Mouse (Mus musculus): ENCODE results near the gene Tmprss7. TPM values are rescaled to one million over a fixed set of nuclear protein-coding genes. Genes with fewer than 3 reads are reported as not detected.
A peak's percentile ranks its signal among the peaks of the same experiment; 100 is the strongest.

The Tmprss7 gene
- total RNA-seq (2022): 1 to 10 TPM; 1.3 to 3.3 (median 1.8) TPM

DNA sequence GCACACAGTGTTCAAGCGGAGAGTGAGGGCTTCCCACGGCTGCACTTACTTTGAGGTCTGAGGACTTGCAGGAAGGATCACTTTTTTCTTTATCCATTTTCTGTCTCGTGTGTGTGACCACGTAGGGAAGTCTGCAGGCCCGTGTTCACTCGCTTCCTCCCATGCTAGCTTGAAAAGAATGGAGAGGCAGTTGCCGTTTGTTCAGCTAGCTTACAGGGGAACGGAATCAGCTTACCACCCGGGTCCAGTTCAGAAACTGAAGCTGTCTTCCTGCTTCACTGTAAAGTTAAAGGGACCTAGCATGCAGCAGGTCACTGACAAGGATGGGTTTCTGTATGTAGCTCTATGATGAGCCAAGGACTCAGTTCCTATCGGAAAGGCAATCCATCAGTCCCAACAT is at the start of gene Tmprss7:
Gene Tmprss7, minus strand, starts transcription at position 101 of the 400 bp plus-strand sequence.
- no peak for DNase-seq (ENCODE audit: low spot score in 2 of 2)

DNA sequence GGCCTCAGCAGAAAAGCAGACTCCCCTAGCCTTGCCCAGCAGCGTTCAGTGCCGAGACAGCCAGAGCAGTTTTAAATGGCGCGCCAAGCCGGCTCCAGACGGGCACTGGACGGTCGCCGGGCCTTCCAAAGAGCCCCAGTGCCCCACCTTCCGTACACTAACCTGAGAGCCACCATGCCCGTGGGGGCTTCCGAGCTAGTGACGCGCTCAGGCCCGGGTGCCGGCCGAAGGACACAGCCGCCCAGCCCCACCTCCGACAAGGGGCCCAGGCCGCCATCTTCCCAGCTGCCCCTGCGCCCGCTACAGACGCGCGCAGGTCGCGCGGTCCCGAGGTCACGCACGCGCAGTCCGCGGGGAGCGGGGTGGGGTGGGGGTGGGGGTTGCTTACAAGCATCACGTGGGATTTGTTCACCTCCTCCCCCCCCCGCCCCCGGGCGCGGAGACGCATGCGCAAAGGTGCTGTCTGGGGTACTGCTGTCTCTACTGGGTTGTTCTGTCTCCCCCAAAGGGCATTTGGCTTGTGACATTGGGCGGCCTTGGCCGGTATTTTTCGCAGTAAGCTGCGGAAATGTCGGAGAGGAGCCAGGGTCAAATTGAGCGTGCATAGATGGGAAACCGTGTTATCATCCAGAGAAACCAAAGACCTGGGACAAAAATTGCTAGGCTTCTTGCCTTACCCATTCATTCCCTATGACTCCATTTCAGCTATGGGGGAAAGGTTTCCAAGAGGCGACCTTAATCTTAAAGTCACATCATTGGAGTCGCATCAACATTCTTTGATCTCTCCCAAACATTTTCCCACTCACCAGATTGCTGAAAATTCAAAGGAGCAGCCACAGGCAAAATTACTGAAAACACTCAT is 49.4 kb upstream of the Tmprss7 start, which contains the start of gene Abhd10:
Gene Abhd10, minus strand, starts transcription at position 341 of the 862 bp plus-strand sequence.
- peak; percentile 94 to 96 for DNase-seq (ENCODE audit: low spot score in 2 of 2)

GRCm38 (mm10) chr16:45737880-45738279 is 44.4 kb upstream of the Tmprss7 start:
- DNase-seq (ENCODE audit: low spot score in 2 of 2): no peak

DNA sequence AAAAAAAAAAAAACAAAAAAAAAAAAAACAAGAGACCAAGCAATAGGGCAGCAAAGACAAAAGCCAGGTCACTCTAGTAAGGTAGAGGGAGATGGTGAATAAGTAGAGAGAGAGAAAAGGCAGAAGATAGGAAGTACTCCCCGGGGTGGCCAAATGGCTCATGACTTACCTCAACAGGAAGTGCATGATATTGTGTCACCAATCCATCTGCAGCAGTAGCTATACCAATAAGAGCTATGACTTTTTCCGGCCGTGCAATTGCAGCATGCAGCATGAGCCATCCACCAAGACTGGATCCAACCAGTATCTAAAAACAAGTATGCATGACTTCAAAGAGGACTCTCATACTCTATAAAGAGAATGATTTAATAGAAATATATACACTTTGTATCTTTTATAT is 43.3 kb upstream of the Tmprss7 start:
- no peak for DNase-seq (ENCODE audit: low spot score in 2 of 2)

DNA sequence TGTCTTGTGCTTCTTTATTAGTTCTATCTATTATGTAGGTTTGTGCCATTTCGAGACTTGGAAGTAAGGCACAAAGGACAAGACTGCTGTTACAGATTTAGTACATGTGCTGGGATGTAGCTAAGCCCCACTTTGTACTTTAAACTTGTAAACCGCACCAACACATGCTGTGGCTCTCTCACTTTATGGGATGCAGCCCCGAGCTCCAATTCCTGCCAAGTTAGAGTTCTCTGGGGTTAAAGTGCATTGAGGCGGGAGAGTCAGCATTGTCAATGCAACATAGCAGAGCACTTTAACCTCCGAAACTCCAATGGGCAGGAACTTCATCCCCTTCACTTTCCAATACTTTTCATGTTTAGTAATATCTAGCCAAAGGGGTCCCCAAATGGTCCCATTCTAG is 35.7 kb upstream of the Tmprss7 start:
- DNase-seq (ENCODE audit: low spot score in 2 of 2): no peak

GRCm38 (mm10) chr16:45724742-45725102 is 31.3 kb upstream of the Tmprss7 start:
- DNase-seq (ENCODE audit: low spot score in 2 of 2): peak in 1 of 2 experiments; percentile 41

- peak; percentile 75 to 77 for DNase-seq (ENCODE audit: low spot score in 2 of 2)
These were observed 30.7 kb upstream of the Tmprss7 start, which contains the start of gene Tagln3 for GRCm38 (mm10) chr16:45724061-45724741. Tagln3 (minus strand) TSS chr16:45724608.

GRCm38 (mm10) chr16:45723172-45723901 is 29.9 kb upstream of the Tmprss7 start:
- DNase-seq (ENCODE audit: low spot score in 2 of 2): peak in 1 of 2 experiments; percentile 45

- no peak for DNase-seq (ENCODE audit: low spot score in 2 of 2)
These were observed 29.0 kb upstream of the Tmprss7 start for GRCm38 (mm10) chr16:45722460-45722951.

- no peak for DNase-seq (ENCODE audit: low spot score in 2 of 2)
These were observed 26.7 kb upstream of the Tmprss7 start for GRCm38 (mm10) chr16:45720022-45720630.

DNA sequence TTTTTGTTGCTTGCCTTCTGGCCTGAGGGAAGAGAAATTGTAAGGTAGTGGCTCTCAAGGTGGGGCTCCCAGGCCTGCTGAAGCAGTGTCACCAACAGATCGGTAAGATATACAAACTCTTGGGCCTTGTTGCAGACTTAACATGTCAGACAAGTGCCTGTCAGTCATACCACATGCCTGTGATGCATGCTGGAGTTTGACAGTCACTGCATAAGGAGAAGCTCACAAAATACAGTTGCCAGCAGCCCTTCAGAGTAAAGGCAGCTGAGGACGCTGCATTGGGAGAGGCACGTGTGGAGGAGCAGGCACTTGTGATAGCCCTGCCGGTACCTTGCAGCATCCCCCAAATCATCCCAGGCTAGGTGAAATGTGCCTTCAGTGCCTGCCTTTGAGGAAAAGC is 24.8 kb upstream of the Tmprss7 start:
- no peak for DNase-seq (ENCODE audit: low spot score in 2 of 2)

DNA sequence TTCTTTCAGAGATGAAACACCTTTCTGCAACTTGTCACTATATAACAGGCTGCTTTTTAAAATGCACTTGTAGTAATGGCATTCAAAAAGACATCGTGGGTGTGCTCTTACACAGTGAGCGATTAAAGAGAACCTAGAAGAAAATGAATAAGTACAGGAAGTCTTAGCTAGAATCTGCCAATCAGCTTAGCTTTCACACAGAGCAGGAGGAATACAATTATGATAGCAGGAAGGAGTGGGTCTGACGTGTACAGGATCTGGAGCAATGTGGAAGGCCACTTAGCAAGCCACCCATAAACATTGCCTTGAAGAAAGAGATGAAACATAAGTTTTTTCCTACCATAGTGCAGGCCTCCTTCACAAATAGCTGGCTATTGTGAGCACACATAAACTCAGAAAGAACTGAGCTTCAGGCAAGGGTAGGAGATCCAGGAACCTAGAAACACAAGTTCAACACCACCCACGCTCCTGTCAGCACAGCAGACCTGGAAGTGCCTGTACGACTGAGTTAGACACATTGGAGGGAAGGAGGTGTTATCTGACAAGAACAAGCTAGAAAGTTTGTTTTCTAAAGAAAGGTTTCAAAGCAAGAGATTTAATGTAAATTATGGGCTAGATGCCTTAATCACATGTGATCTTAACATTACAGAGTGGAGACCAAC is 21.2 kb upstream of the Tmprss7 start:
- no peak for DNase-seq (ENCODE audit: low spot score in 2 of 2)

GRCm38 (mm10) chr16:45713878-45714277 is 20.4 kb upstream of the Tmprss7 start:
- no peak for DNase-seq (ENCODE audit: low spot score in 2 of 2)

DNA sequence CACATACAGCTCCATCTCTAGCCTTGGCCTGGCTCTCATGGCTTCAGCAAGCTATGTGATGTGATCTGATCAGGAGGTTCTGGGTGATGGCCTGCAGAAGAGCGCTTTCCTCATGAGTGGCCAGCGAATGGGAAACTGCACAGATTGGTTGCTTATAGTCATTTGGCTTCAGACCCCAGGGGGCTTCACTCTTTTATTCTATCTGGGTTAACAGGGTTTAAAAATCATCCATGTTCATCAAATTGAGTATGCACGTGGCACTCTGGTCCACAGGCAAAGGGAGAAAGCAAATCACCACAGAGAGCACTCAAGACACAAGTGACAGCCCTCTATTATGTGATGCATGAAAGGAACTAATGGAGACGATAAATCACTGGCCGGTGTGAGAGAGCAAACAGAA is 19.8 kb upstream of the Tmprss7 start:
- DNase-seq (ENCODE audit: low spot score in 2 of 2): no peak

DNA sequence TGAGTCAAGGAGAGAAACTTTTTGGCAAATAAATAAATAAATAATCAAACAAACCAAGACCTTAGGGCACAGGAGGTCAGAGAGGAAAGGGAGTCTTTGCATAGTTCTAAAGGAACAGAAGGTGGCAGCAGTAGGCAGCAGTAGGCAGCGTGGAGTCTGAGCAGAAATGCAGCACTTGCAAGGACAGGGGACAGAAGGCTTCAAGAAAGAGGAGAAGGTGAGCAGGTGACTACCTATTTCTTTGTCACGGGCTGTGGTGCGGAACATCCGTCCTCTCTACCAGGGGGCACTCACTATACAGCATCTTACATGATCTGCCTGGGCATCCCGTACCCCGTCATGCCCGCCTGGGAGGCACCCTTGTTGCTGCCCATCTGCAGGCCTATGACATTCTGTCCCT is 17.8 kb upstream of the Tmprss7 start:
- DNase-seq (ENCODE audit: low spot score in 2 of 2): no peak

DNA sequence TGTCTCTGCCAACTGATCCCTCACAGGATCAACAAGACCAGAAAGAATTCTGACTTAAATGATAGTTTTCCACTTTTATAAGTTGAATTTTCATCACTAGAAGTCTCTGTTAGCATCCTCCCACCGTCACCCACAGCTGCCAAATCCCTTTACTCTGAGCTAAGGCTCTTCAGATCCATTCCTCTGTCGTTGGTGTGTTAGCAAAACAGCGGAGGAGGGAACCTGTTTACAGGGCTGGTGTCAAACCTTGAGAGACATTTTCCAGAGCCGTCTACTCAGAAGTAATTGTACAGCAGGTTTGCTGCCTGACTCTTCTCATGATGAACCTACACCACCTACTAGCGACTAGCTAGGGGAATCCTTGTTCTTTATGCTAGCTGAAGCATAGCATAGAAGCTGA is 5.8 kb upstream of the Tmprss7 start:
- DNase-seq (ENCODE audit: low spot score in 2 of 2): no peak

- DNase-seq (ENCODE audit: low spot score in 2 of 2): no peak
These were observed 4.5 kb upstream of the Tmprss7 start for GRCm38 (mm10) chr16:45697996-45698395.

DNA sequence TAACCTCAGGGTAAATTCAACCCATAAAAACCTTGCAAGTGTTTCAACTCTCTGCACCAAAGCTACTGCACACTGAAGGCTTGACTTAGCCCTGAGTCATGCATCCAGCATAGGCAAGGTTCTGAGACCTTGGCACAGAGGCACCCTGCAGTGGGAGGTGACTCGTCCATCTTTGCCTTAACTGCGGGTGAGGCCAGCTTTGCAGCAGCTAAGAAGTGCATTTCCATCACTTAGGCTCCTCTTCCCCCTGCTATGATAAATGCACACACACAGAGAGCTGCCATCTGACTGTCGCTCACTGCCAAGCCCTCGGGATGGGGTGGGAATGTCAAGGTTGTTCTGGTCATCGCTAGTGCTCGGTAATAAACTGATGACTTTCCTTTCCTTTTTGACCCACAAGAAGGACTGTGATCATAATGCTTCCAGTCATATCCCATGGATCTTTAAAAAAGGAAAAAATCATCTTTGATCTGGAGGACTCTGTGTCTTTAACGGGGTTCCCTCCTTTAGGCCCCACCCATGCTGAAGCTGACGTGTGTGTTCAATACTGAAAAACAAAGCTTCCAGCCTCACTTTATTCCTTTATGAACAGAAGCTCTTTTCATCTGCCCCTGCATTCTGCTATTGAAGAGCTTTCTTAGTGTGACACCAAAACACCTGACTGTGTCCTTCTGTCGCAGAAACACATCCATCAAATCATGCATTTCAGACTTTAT is 2.1 kb upstream of the Tmprss7 start:
- DNase-seq (ENCODE audit: low spot score in 2 of 2): no peak

DNA sequence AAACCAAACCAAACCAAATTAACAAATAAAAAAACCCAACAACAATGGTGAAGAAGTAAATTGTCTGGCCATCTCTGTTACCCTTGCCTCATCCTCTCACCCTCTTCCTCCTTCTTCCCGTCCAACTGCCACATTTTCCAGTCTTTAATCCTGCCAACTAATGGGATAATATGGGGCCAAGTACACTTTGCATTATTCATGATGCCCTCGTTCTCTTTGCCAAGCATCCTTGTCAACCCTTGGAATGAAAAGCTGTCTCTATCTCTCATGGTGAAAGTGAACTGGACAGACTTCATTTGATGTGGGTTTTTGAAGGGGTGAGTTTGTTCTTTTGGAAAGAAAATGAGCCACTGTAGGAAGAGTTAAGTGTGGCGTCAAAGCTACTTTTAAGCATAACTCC is 607 bp downstream of the Tmprss7 start:
- DNase-seq (ENCODE audit: low spot score in 2 of 2): no peak

DNA sequence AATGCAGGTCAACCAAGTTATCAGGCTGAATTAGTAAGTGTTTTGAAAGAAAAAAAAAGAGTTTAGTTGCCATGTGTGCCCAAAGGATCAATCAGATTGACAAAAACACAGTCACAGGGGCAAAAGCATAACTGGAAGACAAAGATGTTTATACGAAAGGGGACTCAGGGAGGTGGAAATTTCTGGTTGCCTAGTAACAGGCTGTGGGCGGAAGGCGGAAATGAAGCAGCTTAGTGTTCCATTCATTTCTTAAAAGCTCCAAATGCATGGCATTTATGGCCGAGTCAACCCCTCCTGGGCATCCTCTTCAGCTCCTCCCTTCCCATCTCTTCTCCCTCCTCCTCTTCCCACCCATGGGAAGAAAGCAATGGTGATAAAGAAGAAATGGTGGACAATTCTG is 3.3 kb downstream of the Tmprss7 start:
- peak; percentile 25 to 46 for DNase-seq (ENCODE audit: low spot score in 2 of 2)

Measured in left cerebral cortex, adult 8-10 months (tissue).